Mouse (Mus musculus) intestine, postnatal 0 days (tissue): ENCODE measurements around the gene Xpo4. TPM values are rescaled to one million over a fixed set of nuclear protein-coding genes. Genes with fewer than 3 reads are reported as not detected.

ENCODE experiments used
- ATAC-seq: fragments of 200-750 bp; cut with Nextera tagmentation; 2 replicates; pipeline ENCODE4 v1.8.0; 2017; ENCODE audit warnings: mild to moderate bottlenecking, moderate TSS enrichment, moderate library complexity
- H3K27ac ChIP-seq: fragments of 300-500 bp; sonication (generic); 2 replicates; pipeline ENCODE4 v1.5.1; 2014; ENCODE audit warnings: mild to moderate bottlenecking, low read depth, low read length, moderate library complexity
- H3K27me3 ChIP-seq: fragments of 300-500 bp; sonication (generic); replicated peaks from 2 replicates; pipeline ENCODE4 v1.6.1; 2014; ENCODE audit warnings: low read length, mixed read lengths; ENCODE audit not compliant: control insufficient read depth, insufficient read depth
- H3K36me3 ChIP-seq: fragments of 300-500 bp; sonication (generic); 2 replicates; pipeline ENCODE4 v1.6.1; 2014; ENCODE audit warnings: mild to moderate bottlenecking, moderate library complexity; ENCODE audit not compliant: control insufficient read depth, insufficient read depth
- H3K4me1 ChIP-seq: fragments of 300-500 bp; sonication (generic); replicated peaks from 2 replicates; pipeline ENCODE4 v1.6.1; 2014; ENCODE audit warnings: antibody characterized with exemption, low read length, mixed read lengths; ENCODE audit not compliant: control insufficient read depth, insufficient read depth
- H3K4me2 ChIP-seq: fragments of 300-500 bp; sonication (generic); replicated peaks from 2 replicates; pipeline ENCODE4 v1.6.1; 2014; ENCODE audit warnings: low read depth, mild to moderate bottlenecking, moderate library complexity
- H3K4me3 ChIP-seq: fragments of 300-500 bp; sonication (generic); 2 replicates; pipeline ENCODE4 v1.5.1; 2014; ENCODE audit warnings: low read depth, low read length
- H3K9ac ChIP-seq: fragments of 300-500 bp; sonication (generic); 2 replicates; pipeline ENCODE4 v1.6.1; 2014; ENCODE audit warnings: mild to moderate bottlenecking, low read depth, low read length
- H3K9me3 ChIP-seq: fragments of 300-500 bp; sonication (generic); 2 replicates; pipeline ENCODE4 v1.6.1; 2016; ENCODE audit warnings: mixed run types; ENCODE audit not compliant: control insufficient read depth
- CTCF ChIP-seq: sonication (generic); IDR thresholded peaks from 2 replicates; pipeline ENCODE4 v1.5.1; 2016; ENCODE audit warnings: low read depth, mild to moderate bottlenecking, control low read depth, antibody characterized with exemption, moderate library complexity
- WGBS: fragments of 180-500 bp; shearing (Covaris S2); extraction: QIAGEN DNeasy Blood & Tissue Kit; methylation state at CpG from one replicate; pipeline ENCODE4 v1.1.7; 2014; 5-methylcytosine and 5-hydroxymethylcytosine counted together
- polyA plus RNA-seq: library from polyadenylated mRNA; unstranded; fragments of >200 nt; fragmentation: Nextera tagmentation; extraction: Ambion mirVana; gene quantifications from 2 replicates; pipeline ENCODE4 v1.2.1, GENCODE M21; 2015

The Xpo4 gene
- polyA plus RNA-seq, 1 experiment from 2014 or later, result 7.3 TPM

- Histone ChIP-seq H3K27ac (no peak overlapping the region), H3K27me3 (no peaks in the 10 kb centered on the region), H3K9me3 (no peaks in the 10 kb centered on the region), H3K4me2 (no peak overlapping the region), H3K4me3 (no peak overlapping the region), H3K9ac (no peak overlapping the region), H3K36me3 (no peaks in the 10 kb centered on the region), H3K4me1 (0 out of 2 replicates have a peak, but pooled peaks cover 4% of the 10 kb centered on the region)
- ATAC-seq, result no peak
- WGBS, result 52% methylated on average over 11 of the region's 11 CpGs
- no peak for TF ChIP-seq CTCF
Observed at GRCm38 (mm10) chr14:57533841-57534240, 131.4 kb downstream of the Xpo4 start.

GRCm38 (mm10) chr14:57533214-57533613, 132.0 kb downstream of the Xpo4 start:
- ATAC-seq, result no peak
- H3K9me3 ChIP-seq, result no peaks in the 10 kb centered on the region
- no peaks in the 10 kb centered on the region for H3K27me3 ChIP-seq
- H3K9ac ChIP-seq, result no peak overlapping the region
- H3K27ac ChIP-seq, result no peak overlapping the region
- no peak overlapping the region for H3K4me3 ChIP-seq
- 55% methylated on average over 3 of the region's 3 CpGs for WGBS
- H3K4me2 ChIP-seq, result no peak overlapping the region
- TF ChIP-seq CTCF, result peak; percentile 89
- 0 out of 2 replicates have a peak, but pooled peaks cover 4% of the 10 kb centered on the region for H3K4me1 ChIP-seq
- H3K36me3 ChIP-seq, result no peaks in the 10 kb centered on the region

GRCm38 (mm10) chr14:57532577-57532976, 132.7 kb downstream of the Xpo4 start:
- ATAC-seq, result peak; percentile 57
- no peak overlapping the region for H3K9ac ChIP-seq
- H3K4me2 ChIP-seq, result no peak overlapping the region
- no peak overlapping the region for H3K27ac ChIP-seq
- H3K4me1 ChIP-seq, result 0 out of 2 replicates have a peak, but pooled peaks cover 4% of the 10 kb centered on the region
- no peaks in the 10 kb centered on the region for H3K36me3 ChIP-seq
- H3K9me3 ChIP-seq, result no peaks in the 10 kb centered on the region
- H3K27me3 ChIP-seq, result no peaks in the 10 kb centered on the region
- no peak overlapping the region for H3K4me3 ChIP-seq
- 90% methylated on average over 3 of the region's 3 CpGs for WGBS
- TF ChIP-seq CTCF, result no peak

GRCm38 (mm10) chr14:57529786-57530515, 135.3 kb downstream of the Xpo4 start:
- no peaks in the 10 kb centered on the region for H3K9me3 ChIP-seq
- no peak for TF ChIP-seq CTCF
- WGBS, result 66% methylated on average over 5 of the region's 5 CpGs
- H3K4me1 ChIP-seq, result peaks cover 4% of the 10 kb centered on the region; the same call in 1 of the 2 replicates
- peak overlapping the region; percentile 28; the same call in 1 of the 2 replicates for H3K27ac ChIP-seq
- H3K9ac ChIP-seq, result 0 out of 2 replicates have a peak overlapping the region, but pooled peaks have one; percentile 7
- peak overlapping the region; percentile 17; the same call in 1 of the 2 replicates for H3K4me2 ChIP-seq
- ATAC-seq, result no peak
- no peaks in the 10 kb centered on the region for H3K36me3 ChIP-seq
- no peak overlapping the region for H3K4me3 ChIP-seq
- H3K27me3 ChIP-seq, result no peaks in the 10 kb centered on the region

- Histone ChIP-seq H3K4me1 (peaks cover 4% of the 10 kb centered on the region; the same call in 1 of the 2 replicates), H3K27ac (peak overlapping the region; percentile 28; the same call in 1 of the 2 replicates), H3K4me3 (no peak overlapping the region), H3K9ac (0 out of 2 replicates have a peak overlapping the region, but pooled peaks have one; percentile 7), H3K9me3 (no peaks in the 10 kb centered on the region), H3K36me3 (no peaks in the 10 kb centered on the region), H3K27me3 (no peaks in the 10 kb centered on the region), H3K4me2 (peak overlapping the region; percentile 17; the same call in 1 of the 2 replicates)
- 43% methylated on average over 10 of the region's 10 CpGs for WGBS
- no peak for TF ChIP-seq CTCF
- peak; percentile 56 for ATAC-seq
Observed at GRCm38 (mm10) chr14:57529086-57529785, 136.0 kb downstream of the Xpo4 start.

GRCm38 (mm10) chr14:57527598-57527997, 137.6 kb downstream of the Xpo4 start:
- Histone ChIP-seq H3K4me1 (peaks cover 4% of the 10 kb centered on the region; the same call in 1 of the 2 replicates), H3K27me3 (no peaks in the 10 kb centered on the region), H3K9me3 (no peaks in the 10 kb centered on the region), H3K36me3 (no peaks in the 10 kb centered on the region), H3K4me3 (no peak overlapping the region), H3K9ac (no peak overlapping the region), H3K4me2 (no peak overlapping the region), H3K27ac (no peak overlapping the region)
- TF ChIP-seq CTCF, result no peak
- no peak for ATAC-seq
- WGBS, result 38% methylated on average over 2 of the region's 2 CpGs

Other genes starting within 250 kb of the Xpo4 start
- 5.1 and 5.2 TPM in 2 replicates for gene Ift88, start 241.4 kb downstream of the Xpo4 start, polyA plus RNA-seq
- 7.2 and 7.8 TPM in 2 replicates for gene Il17d, start 140.7 kb downstream of the Xpo4 start, polyA plus RNA-seq
- gene Eef1akmt1, start 93.8 kb downstream of the Xpo4 start, polyA plus RNA-seq, result 53.2 and 56.6 TPM in 2 replicates
- gene Gm49361, start 80.7 kb upstream of the Xpo4 start, polyA plus RNA-seq, result not detected in 2 replicates
- gene Lats2, start 93.0 kb upstream of the Xpo4 start, polyA plus RNA-seq, result 8.6 and 9.6 TPM in 2 replicates
- 11.1 and 11.9 TPM in 2 replicates for gene Sap18, start 132.8 kb upstream of the Xpo4 start, polyA plus RNA-seq
- gene Ska3, start 160.8 kb upstream of the Xpo4 start, polyA plus RNA-seq, result 5.3 and 5.8 TPM in 2 replicates
- 211 and 220 TPM in 2 replicates for gene Mrpl57, start 160.8 kb upstream of the Xpo4 start, polyA plus RNA-seq
- gene Zdhhc20, start 224.8 kb upstream of the Xpo4 start, polyA plus RNA-seq, result 28.8 and 32.8 TPM in 2 replicates